Mouse (Mus musculus): Measurements from ENCODE around the gene Rcor3. TPM values are rescaled to one million over a fixed set of nuclear protein-coding genes. Genes with fewer than 3 reads are reported as not detected.

Gene Rcor3
- 29.9 and 30.4 TPM in 2 replicates for polyA plus RNA-seq (2012; rRNA removed)

- Histone ChIP-seq H3K4me1 (replicated peaks; ENCODE audit: control insufficient read depth, insufficient read depth, low read length) (peaks cover 6% of the 10 kb centered on the region), H3K4me3 (ENCODE audit: control insufficient read depth, insufficient read depth, low read length) (peak within 1 kb of the TSS; percentile 71), H3K36me3 (ENCODE audit: control insufficient read depth, insufficient read depth, low read length) (no peaks in the 10 kb centered on the region), H3K27me3 (ENCODE audit: control insufficient read depth, insufficient read depth, low read length) (no peaks in the 10 kb centered on the region), H3K27ac (ENCODE audit: control insufficient read depth, insufficient read depth, low read length) (no peak within 1 kb of the TSS)
- peak; percentile 70 for DNase-seq
- WGBS: under 1% methylated on average over 70 of the region's 88 CpGs
- TF ChIP-seq POLR2A (IDR thresholded peaks at IDR 0.05; ENCODE audit: control insufficient read depth, extremely low read depth, insufficient read depth, low read length, poor library complexity): no peak
- peak; percentile 61; the same call in 1 of the 2 replicates for TF ChIP-seq CTCF (IDR thresholded peaks at IDR 0.05; ENCODE audit: borderline replicate concordance, control insufficient read depth, extremely low read depth, insufficient read depth, low read length, poor library complexity)
Measured at GRCm38 (mm10) chr1:192137926-192138910, at the start of gene Rcor3. TSS of gene Rcor3 (minus strand) at chr1:192138062.

- no peak for DNase-seq
- Histone ChIP-seq H3K36me3 (ENCODE audit: control insufficient read depth, insufficient read depth, low read length) (no peaks in the 10 kb centered on the region), H3K27ac (ENCODE audit: control insufficient read depth, insufficient read depth, low read length) (no peak overlapping the region), H3K27me3 (ENCODE audit: control insufficient read depth, insufficient read depth, low read length) (no peaks in the 10 kb centered on the region), H3K4me3 (ENCODE audit: control insufficient read depth, insufficient read depth, low read length) (no peak overlapping the region), H3K4me1 (replicated peaks; ENCODE audit: control insufficient read depth, insufficient read depth, low read length) (no peaks in the 10 kb centered on the region)
- TF ChIP-seq CTCF (IDR thresholded peaks at IDR 0.05; ENCODE audit: borderline replicate concordance, control insufficient read depth, extremely low read depth, insufficient read depth, low read length, poor library complexity): no peak
- no peak for TF ChIP-seq POLR2A (IDR thresholded peaks at IDR 0.05; ENCODE audit: control insufficient read depth, extremely low read depth, insufficient read depth, low read length, poor library complexity)
- 94% methylated on average over 4 of the region's 4 CpGs for WGBS
Measured at GRCm38 (mm10) chr1:192181696-192182257, 43.9 kb upstream of the Rcor3 start.

- no peak for TF ChIP-seq CTCF (IDR thresholded peaks at IDR 0.05; ENCODE audit: borderline replicate concordance, control insufficient read depth, extremely low read depth, insufficient read depth, low read length, poor library complexity)
- TF ChIP-seq POLR2A (IDR thresholded peaks at IDR 0.05; ENCODE audit: control insufficient read depth, extremely low read depth, insufficient read depth, low read length, poor library complexity): no peak
- Histone ChIP-seq H3K36me3 (ENCODE audit: control insufficient read depth, insufficient read depth, low read length) (no peaks in the 10 kb centered on the region), H3K27me3 (ENCODE audit: control insufficient read depth, insufficient read depth, low read length) (no peaks in the 10 kb centered on the region), H3K4me1 (replicated peaks; ENCODE audit: control insufficient read depth, insufficient read depth, low read length) (no peaks in the 10 kb centered on the region), H3K27ac (ENCODE audit: control insufficient read depth, insufficient read depth, low read length) (no peak overlapping the region), H3K4me3 (ENCODE audit: control insufficient read depth, insufficient read depth, low read length) (no peak overlapping the region)
- no peak for DNase-seq
- 89% methylated on average over 3 of the region's 3 CpGs for WGBS
Measured at GRCm38 (mm10) chr1:192179877-192180276, 42.0 kb upstream of the Rcor3 start.

GRCm38 (mm10) chr1:192171477-192171876 is 33.6 kb upstream of the Rcor3 start:
- Histone ChIP-seq H3K27ac (ENCODE audit: control insufficient read depth, insufficient read depth, low read length) (no peak overlapping the region), H3K4me3 (ENCODE audit: control insufficient read depth, insufficient read depth, low read length) (no peak overlapping the region), H3K27me3 (ENCODE audit: control insufficient read depth, insufficient read depth, low read length) (no peaks in the 10 kb centered on the region), H3K4me1 (replicated peaks; ENCODE audit: control insufficient read depth, insufficient read depth, low read length) (no peaks in the 10 kb centered on the region), H3K36me3 (ENCODE audit: control insufficient read depth, insufficient read depth, low read length) (no peaks in the 10 kb centered on the region)
- no peak for DNase-seq
- TF ChIP-seq CTCF (IDR thresholded peaks at IDR 0.05; ENCODE audit: borderline replicate concordance, control insufficient read depth, extremely low read depth, insufficient read depth, low read length, poor library complexity): no peak
- no peak for TF ChIP-seq POLR2A (IDR thresholded peaks at IDR 0.05; ENCODE audit: control insufficient read depth, extremely low read depth, insufficient read depth, low read length, poor library complexity)
- 91% methylated on average over 3 of the region's 3 CpGs for WGBS

GRCm38 (mm10) chr1:192151179-192151578 is 13.3 kb upstream of the Rcor3 start:
- DNase-seq: no peak
- H3K4me1 ChIP-seq (replicated peaks; ENCODE audit: control insufficient read depth, insufficient read depth, low read length): no peaks in the 10 kb centered on the region
- no peaks in the 10 kb centered on the region for H3K36me3 ChIP-seq (ENCODE audit: control insufficient read depth, insufficient read depth, low read length)
- WGBS: 23% methylated on average over 4 of the region's 4 CpGs
- no peak overlapping the region for H3K4me3 ChIP-seq (ENCODE audit: control insufficient read depth, insufficient read depth, low read length)
- no peak for TF ChIP-seq POLR2A (IDR thresholded peaks at IDR 0.05; ENCODE audit: control insufficient read depth, extremely low read depth, insufficient read depth, low read length, poor library complexity)
- TF ChIP-seq CTCF (IDR thresholded peaks at IDR 0.05; ENCODE audit: borderline replicate concordance, control insufficient read depth, extremely low read depth, insufficient read depth, low read length, poor library complexity): no peak
- no peak overlapping the region for H3K27ac ChIP-seq (ENCODE audit: control insufficient read depth, insufficient read depth, low read length)
- no peaks in the 10 kb centered on the region for H3K27me3 ChIP-seq (ENCODE audit: control insufficient read depth, insufficient read depth, low read length)

- no peak for DNase-seq
- no peaks in the 10 kb centered on the region for H3K27me3 ChIP-seq (ENCODE audit: control insufficient read depth, insufficient read depth, low read length)
- no peaks in the 10 kb centered on the region for H3K36me3 ChIP-seq (ENCODE audit: control insufficient read depth, insufficient read depth, low read length)
- no peak overlapping the region for H3K27ac ChIP-seq (ENCODE audit: control insufficient read depth, insufficient read depth, low read length)
- 92% methylated on average over 2 of the region's 2 CpGs for WGBS
- peaks cover 6% of the 10 kb centered on the region for H3K4me1 ChIP-seq (replicated peaks; ENCODE audit: control insufficient read depth, insufficient read depth, low read length)
- no peak overlapping the region for H3K4me3 ChIP-seq (ENCODE audit: control insufficient read depth, insufficient read depth, low read length)
- no peak for TF ChIP-seq CTCF (IDR thresholded peaks at IDR 0.05; ENCODE audit: borderline replicate concordance, control insufficient read depth, extremely low read depth, insufficient read depth, low read length, poor library complexity)
- TF ChIP-seq POLR2A (IDR thresholded peaks at IDR 0.05; ENCODE audit: control insufficient read depth, extremely low read depth, insufficient read depth, low read length, poor library complexity): no peak
Measured at GRCm38 (mm10) chr1:192140313-192140712, 2.5 kb upstream of the Rcor3 start.
